Mouse (Mus musculus) left cerebral cortex, postnatal 10 days (tissue): ENCODE measurements around the gene Nt5c2. TPM values are rescaled to one million over a fixed set of nuclear protein-coding genes. Genes with fewer than 3 reads are reported as not detected.

ENCODE experiments used
- DNase-seq, 2 experiments: peaks; one replicate each; pipeline ENCODE4 v3.0.0; 2021 to 2022; ENCODE audit warnings: low spot score in 2 of 2, mixed read lengths in 1 of 2; ENCODE audit errors: extremely low spot score in 1 of 2
- intact Hi-C: fragments of 180-260 bp; cut with DNase I; formaldehyde crosslinking; loops from one replicate; pipeline ENCODE4 v1.15.1; 2025
- total RNA-seq, 2 experiments: library from RNA; stranded (reverse); gene quantifications; 2 replicates each; pipeline ENCODE4 v1.2.3; 2021

The Nt5c2 gene
- total RNA-seq, 2 experiments from 2014 or later: 76.4 to 87.4 TPM

DNA sequence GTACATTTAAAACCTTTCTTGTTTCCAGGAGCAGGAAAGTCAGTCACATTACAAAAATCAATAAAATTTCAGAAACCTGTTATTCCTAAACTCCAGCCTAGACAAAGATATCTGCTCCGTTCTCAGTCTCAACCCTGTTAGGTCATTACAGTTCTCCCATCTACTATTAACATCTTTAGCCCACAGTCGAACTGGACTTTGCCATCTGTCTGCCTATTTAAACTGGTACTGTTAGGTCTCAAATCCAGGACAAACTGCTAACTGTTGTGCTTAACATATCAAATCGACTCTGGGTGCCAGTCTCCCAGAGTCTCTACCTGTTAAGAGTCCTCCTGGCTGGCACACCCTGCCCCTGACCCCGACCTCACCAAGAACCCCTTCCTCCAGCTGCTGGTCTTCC, 109.0 kb downstream of the Nt5c2 start:
- no peak for DNase-seq
- intact Hi-C loops: no loop called here

- intact Hi-C loops: no loop called here
- DNase-seq: no peak
Observed at GRCm38 (mm10) chr19:46905383-46905782, 109.6 kb downstream of the Nt5c2 start.

GRCm38 (mm10) chr19:46904907-46905306, 110.0 kb downstream of the Nt5c2 start:
- intact Hi-C loops: no loop called here
- DNase-seq: no peak

- DNase-seq: no peak
- intact Hi-C loops: no loop called here
Observed at GRCm38 (mm10) chr19:46903379-46903778, 111.6 kb downstream of the Nt5c2 start.

GRCm38 (mm10) chr19:46901323-46901722, 113.6 kb downstream of the Nt5c2 start:
- intact Hi-C loops: no loop called here
- DNase-seq: no peak

GRCm38 (mm10) chr19:46900786-46901185, 114.2 kb downstream of the Nt5c2 start:
- DNase-seq: no peak
- intact Hi-C loops: no loop called here

DNA sequence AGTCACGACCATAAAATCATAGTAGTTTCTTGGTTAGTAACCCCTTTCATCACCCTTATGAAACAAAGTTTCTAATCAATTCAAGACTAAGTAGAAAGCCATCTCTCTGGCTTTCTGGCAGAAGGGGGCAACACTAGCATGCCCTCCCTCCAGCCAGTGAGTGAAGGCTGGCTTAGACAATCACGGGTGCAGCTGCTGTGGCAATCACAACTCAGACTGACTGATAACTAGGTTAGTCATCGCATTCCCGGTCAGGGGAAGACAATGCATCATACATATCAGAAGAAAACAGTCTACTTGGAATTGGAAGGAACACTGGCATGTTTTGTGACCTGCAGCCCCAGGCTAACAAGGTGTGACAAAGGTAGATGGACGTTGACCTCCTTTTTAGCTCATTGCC, 115.1 kb downstream of the Nt5c2 start:
- intact Hi-C loops: no loop called here
- DNase-seq: no peak

DNA sequence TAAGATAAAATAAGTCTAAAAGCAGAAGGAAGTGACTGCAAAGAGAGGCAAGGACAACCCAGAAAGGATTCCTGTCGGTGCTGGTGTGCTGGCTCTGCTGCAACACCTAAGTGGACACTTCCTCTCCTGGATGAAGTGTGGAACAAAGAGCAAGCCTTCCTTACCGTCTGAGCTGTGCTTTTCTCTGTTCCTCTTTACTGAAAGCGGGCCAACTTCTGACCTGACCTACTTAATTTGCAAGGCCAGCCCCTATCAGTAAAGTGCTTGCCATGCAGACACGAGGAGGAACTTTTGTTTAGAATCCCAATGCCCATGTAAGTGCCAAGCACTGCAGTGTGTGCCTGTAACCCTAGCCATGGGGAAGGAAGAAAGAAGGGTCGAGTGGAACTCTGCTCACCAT, 115.6 kb downstream of the Nt5c2 start:
- peak in 1 of 2 experiments; percentile 42 for DNase-seq
- intact Hi-C loops: no loop called here

- DNase-seq: no peak
Observed at GRCm38 (mm10) chr19:46898222-46898621, 116.7 kb downstream of the Nt5c2 start.

DNA sequence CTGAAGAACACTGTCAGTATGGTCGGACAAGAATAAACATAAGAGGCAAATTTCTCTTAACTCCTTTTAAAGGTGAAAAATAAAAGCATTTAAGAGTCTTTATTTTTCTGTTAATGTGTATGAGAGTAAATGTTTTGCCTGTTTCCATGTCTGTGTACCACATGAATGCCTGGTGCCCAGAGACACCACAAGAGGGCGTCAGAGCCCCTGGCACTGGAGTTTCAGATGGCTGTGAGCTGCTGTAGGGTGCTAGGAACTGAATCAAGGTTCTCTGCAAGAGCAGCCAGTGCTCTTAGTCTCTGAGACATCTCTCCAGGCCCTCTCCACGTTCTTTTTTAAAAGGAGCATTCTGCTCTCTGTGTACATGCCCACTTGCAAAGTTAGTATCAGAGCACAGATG, 117.8 kb downstream of the Nt5c2 start:
- intact Hi-C loops: no loop called here
- no peak for DNase-seq

More at GRCm38 (mm10) chr19:46898222-46898621, 116.7 kb downstream of the Nt5c2 start:
- intact Hi-C loops: no loop called here

GRCm38 (mm10) chr19:46893484-46893883, 121.5 kb downstream of the Nt5c2 start:
- no peak for DNase-seq
- intact Hi-C loops: no loop called here

DNA sequence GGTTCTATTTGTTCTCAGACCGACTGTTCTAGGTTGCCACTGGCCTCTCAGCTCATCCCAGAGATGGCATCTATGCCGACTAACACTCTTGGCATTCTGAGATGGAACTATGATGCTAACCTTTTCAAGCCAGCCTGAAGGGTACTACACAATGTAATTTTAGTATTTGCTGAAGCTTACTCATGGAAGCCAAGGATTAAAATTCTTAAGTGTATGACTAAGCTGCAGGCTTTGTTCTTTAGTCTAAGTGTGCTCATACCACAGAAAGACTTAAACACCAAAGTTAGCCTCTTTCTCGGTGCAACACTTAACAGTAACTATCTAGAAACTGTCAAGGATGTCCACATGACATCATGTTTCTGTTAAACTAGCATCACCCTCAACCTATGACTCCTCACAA, 122.1 kb downstream of the Nt5c2 start:
- intact Hi-C loops: no loop called here
- no peak for DNase-seq

GRCm38 (mm10) chr19:46890657-46891056, 124.3 kb downstream of the Nt5c2 start:
- DNase-seq: no peak
- intact Hi-C loops: no loop called here

DNA sequence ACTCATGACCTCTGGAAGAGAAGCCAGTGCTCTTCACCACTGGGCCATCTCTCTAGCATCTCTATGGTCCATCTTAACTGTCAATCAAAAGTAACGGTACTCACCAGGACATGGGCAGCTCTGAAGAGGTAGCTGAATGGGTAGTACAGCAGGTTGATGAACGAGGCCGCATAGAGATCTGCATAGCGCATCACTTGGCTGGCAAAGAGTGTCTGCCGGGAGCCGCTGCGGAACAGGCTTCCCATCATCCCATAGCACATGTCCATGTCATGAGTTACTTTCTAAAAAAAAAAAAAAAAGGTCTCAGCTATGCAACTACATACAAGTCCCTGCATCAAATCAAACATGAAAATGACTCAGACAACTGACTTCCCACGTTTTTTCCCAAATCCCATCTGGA, 125.3 kb downstream of the Nt5c2 start:
- no peak for DNase-seq
- intact Hi-C loops: no loop called here

DNA sequence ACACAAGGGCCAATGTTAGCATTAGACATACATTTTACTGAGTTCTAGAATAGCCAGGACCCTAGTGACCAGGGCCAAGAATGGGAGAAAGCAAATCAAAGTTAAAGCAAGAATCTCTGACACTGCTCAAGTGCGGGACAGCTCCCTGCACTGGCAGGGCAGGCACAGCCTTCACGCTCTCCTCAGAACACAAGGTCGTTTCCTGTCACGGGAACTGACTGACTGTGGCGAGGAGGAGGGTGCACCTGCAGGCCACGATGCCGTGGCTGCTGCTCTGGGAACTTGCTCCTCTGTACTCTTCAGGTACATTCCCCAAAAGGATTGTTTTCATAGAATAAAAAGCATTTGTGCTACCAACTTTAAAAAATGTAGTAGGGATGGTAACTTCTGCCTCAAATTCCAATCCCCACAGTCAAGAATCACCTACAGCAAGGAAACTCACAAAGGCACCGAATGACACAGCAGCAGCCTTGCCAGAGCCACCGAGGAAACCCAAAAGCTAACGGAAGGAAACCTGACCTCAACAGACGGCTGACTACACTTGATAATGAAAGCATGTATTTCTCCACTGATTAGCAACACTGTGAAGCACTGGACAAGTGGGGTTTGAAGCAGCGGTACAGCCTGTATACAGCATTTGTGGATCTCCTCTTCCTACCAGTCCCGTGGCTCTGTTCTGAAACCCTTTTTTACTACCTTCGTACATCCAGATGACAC, 127.0 kb downstream of the Nt5c2 start:
- DNase-seq: no peak
- intact Hi-C loops: no loop called here

DNA sequence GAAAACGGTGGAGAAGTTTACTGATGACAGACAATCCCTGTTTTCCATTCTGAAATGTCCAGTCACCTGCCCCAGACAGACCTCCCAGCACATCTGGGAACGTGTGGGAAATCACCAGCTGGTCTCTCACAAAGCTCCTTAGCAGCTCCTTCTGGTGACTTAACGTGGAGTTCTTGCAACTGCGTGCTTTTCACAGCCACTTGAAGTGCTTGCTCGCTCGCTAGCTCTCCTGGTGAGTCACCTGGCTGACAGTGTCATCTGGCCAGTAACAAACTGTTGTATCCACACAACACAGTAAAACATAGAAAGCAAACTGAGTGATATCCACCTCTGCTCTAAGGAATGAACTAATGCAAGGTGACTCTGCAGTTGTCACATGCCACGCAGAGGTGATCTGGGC, 128.1 kb downstream of the Nt5c2 start:
- intact Hi-C loops: no loop called here
- no peak for DNase-seq

GRCm38 (mm10) chr19:46885365-46885764, 129.6 kb downstream of the Nt5c2 start:
- no peak for DNase-seq
- intact Hi-C loops: no loop called here

DNA sequence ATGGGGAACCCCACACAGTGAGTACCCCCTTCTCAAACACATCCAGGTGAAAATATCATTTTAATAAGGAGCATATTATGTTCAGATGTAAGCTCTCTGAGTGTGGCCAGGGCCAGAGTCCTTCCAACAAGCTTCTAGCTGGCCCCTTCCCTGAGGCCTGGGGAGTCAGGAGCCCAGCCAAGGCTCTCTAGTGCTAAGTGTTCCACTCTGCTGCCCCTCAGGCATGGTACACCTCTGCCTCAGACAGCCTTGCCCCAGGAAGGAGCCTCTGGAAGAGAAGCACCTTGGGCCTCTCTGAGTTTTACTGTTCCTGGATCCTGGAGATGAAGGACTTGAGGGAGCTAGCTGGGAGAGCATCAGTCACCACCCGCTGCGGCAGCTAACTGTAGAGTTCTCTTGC, 135.1 kb downstream of the Nt5c2 start:
- no peak for DNase-seq
- intact Hi-C loops: loop anchor here (5.0 kb wide), 1 partner anchor 162 kb away; no protein-coding TSS in a partner anchor

DNA sequence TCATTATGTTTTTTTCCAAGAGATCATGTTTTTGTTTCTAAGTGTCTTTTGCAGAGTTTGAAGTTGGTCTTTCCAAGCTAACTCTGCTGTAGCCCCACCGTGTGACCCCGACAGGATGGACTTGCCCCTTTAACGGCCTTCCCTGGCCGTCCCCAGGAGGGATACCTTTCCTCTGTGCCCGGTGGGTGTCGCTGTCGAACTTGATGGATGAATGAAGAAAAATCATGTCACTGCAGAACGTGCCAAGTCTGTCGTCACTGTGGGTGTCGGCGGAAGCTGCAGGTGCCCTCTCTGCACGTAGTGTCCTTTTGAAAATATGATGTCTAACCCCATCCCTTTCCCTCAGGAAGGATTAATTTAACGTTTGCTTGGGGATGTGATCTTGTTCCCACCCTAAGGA, 136.6 kb downstream of the Nt5c2 start:
- DNase-seq: peak; percentile 44 to 81
- intact Hi-C loops: loop anchor here (5.0 kb wide), 1 partner anchor 164 kb away; no protein-coding TSS in a partner anchor

DNA sequence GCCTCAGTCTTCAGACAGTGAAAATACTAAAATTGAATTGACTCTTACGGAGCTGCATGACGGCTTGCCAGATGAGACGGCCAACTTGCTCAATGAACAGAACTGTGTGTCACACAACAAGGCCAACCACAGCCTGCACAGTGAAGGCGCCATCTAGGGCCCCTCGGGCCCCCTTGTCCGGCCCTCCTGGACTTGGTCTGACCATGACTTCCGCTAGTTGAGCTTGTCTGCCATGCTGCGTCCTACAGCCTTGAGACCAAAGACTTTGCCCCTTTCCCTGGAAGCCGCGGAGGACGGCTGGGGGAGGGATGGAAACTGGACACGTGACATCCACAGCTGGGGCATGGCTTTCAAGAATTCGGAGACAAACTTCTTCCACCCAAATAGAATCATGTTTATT, 137.1 kb downstream of the Nt5c2 start:
- DNase-seq: no peak
- intact Hi-C loops: loop anchor here (2.0 to 5.0 kb wide), 2 partner anchors 113 to 164 kb away; no protein-coding TSS in a partner anchor

DNA sequence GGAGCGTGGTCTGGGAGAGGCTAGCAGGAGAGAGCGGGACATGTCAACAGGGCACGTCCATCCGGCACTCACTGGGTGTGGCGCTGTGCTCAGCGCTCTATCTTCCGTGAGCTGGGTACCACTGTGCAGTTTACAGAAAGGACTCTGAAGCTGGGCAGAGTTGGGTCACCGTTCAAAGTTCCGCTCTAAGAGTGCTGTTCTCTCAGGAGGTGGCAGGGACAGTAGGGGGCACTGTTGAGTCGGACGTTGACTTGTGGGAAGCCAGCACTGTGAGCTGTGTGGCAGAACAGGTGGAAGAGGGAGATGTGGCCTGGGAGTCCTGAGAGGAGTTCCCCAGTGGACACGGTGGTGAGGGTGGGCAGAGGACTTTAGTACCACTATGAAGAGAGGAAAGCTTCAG, 139.2 kb downstream of the Nt5c2 start:
- intact Hi-C loops: loop anchor here (2.0 to 5.0 kb wide), 2 partner anchors 115 to 167 kb away; no protein-coding TSS in a partner anchor
- peak; percentile 63 to 86 for DNase-seq
